Mouse (Mus musculus) thymus, postnatal 0 days (tissue): Measurements from ENCODE around the gene Serinc5. TPM values are rescaled to one million over a fixed set of nuclear protein-coding genes. Genes with fewer than 3 reads are reported as not detected.
"Not testable (repeated sequence)": the region's sequence is repeated elsewhere in the genome, so short reads cannot be mapped to it uniquely, and the experiment has no call there.

Experiments
- DNase-seq: peaks from one replicate; pipeline ENCODE4 v3.0.0-alpha.2; 2015; ENCODE audit warnings: low spot score
- polyA plus RNA-seq: library from polyadenylated mRNA; unstranded; fragments of >200 nt; fragmentation: Nextera tagmentation; extraction: Ambion mirVana; gene quantifications from 2 replicates; pipeline ENCODE4 v1.2.1, GENCODE M21; 2015

Gene Serinc5
- polyA plus RNA-seq, 1 experiment from 2014 or later = 32.2 TPM

DNA sequence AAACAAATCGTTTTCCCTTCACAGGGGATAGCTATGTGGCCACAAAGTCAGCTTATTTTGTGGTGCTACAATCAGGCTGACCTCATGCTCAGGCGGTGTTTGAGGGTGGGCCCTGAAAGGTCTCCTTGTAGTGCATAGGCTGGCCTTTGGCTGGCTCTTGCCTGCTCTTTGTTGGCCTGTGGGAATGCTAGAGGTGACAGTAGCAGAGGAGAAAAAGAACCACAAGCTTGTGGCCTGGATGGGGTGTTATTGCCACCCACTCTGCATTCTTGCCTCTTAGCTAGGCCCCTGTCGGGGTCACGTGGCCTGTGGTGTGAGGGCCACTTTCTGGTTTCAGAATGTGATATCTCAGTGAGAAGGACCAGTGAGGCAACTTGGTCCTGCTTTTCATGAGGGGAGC, 54.1 kb downstream of the Serinc5 start:
- DNase-seq = no peak

DNA sequence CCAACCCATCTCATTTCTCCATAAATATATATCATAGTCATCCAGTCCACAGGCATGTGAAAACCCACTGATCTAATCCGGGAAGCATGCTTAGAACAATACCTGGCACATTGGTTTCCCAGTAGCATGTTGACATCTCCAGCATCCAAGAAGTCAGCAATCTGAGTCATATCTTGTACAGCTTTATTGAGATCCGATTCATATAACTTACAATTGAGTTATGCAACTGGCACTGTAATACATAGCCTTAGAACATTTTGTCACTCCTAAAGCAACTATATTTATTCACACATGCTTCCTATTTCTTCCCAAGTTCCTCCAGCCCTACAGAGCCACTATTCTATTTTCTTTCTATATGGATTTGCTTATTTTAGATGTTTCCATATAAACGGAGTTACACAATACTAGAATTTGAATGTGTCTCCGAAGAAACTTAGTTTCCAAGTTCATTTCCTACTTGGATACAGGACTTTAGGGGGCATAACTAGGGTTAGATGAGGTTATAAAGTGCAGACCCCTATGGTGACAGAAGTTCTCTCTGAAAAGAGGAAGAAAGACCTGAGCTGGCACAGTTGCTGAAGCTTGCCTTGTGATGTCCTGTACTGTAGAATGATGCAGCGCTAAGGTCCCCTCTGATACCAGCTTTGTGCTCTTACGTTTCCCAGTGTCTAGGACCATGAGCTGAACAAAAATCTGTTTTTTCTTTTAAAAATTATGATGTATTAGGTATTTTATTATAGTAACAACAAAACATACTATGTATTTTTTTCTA, 57.5 kb downstream of the Serinc5 start:
- DNase-seq = no peak

GRCm38 (mm10) chr13:92671727-92672126, 60.8 kb downstream of the Serinc5 start:
- peak; percentile 32 for DNase-seq

DNA sequence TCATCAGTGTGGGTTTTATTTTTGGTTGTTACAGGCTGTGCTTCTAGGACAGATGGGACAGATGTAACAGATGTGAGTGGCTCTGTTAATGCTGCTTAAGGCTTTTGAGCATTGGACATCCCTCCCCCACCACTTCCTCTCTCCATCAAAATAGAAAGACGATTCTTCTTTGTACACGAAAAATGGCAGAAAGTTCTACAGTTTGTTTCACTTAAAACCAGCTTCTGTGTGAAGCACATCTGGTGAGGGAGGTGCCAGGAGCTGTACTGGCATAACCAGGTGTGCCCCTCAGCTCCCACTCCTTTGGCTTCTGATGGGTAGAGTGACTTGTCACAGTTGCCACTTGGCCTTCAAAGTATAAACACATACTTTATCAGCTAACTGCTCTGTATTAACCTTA, 63.8 kb downstream of the Serinc5 start:
- peak; percentile 84 for DNase-seq

GRCm38 (mm10) chr13:92675308-92675707, 64.4 kb downstream of the Serinc5 start:
- no peak for DNase-seq

GRCm38 (mm10) chr13:92675897-92676584, 65.2 kb downstream of the Serinc5 start:
- peak; percentile 27 for DNase-seq

- DNase-seq = no peak
Observed at GRCm38 (mm10) chr13:92677656-92678055, 66.8 kb downstream of the Serinc5 start.

- no peak for DNase-seq
Observed at GRCm38 (mm10) chr13:92679661-92680060, 68.8 kb downstream of the Serinc5 start.

DNA sequence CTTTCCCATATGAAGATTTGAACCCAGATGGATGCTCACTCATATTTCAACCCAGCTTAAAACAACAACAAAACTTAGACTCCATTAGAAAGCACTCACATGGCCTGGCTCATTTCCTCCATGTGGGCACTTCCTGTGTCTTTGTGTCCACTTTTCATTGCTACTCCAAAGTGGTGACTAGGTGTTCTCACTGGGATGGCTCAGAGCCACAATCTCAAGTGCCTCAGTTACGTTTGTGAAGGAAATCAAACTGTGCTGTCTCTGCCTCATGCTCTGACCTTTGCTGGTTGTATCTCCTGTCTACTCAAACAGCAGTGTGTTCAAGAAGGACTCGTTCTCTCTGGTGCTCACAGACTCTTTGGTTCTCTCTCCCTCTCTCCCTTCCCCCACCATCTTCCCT, 70.7 kb downstream of the Serinc5 start:
- DNase-seq = no peak

DNA sequence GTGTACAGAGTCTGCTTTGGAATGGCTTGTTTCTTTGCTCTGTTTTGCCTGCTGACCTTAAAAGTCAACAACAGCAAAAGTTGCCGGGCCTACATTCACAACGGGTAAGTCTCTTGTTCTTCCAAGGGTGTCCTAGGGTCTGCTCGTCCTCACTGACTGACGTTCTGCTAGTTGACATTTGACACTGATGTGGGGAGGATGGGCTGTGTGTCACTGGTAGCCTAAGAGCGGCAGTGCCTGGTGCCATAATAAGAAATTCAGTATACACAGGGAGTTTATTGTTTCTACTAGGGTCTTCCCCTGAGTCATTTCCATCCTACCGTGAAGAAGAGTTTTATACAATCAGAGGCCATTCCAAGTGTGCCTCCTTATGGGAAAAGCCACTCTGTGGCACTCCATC, 71.9 kb downstream of the Serinc5 start:
- DNase-seq = no peak

GRCm38 (mm10) chr13:92683464-92683863, 72.6 kb downstream of the Serinc5 start:
- DNase-seq = no peak

- no peak for DNase-seq
Observed at GRCm38 (mm10) chr13:92684310-92684709, 73.4 kb downstream of the Serinc5 start.

GRCm38 (mm10) chr13:92685273-92685672, 74.4 kb downstream of the Serinc5 start:
- no peak for DNase-seq

GRCm38 (mm10) chr13:92687151-92687550, 76.3 kb downstream of the Serinc5 start:
- DNase-seq = not testable (repeated sequence)

DNA sequence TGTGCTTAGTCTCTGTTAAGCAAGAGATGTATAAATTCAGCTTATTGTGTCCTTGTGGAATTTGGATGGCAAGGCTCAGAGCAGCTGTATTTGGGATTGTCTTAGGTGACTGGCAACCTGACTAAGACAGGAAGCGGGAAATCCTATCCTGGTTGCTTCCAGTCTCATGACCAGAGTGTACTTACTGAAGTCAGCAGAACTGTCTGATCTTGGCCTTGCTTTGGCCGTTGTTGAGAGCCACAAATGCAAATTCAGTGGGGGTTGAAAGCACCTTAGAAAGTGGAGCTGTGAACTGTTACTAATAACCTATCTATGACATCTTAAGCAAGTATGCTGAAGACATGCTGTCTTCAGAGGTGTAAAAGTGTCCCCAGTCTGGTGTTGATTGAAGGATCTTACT, 78.2 kb downstream of the Serinc5 start:
- DNase-seq = no peak

GRCm38 (mm10) chr13:92693866-92694550, 83.1 kb downstream of the Serinc5 start:
- no peak for DNase-seq

DNA sequence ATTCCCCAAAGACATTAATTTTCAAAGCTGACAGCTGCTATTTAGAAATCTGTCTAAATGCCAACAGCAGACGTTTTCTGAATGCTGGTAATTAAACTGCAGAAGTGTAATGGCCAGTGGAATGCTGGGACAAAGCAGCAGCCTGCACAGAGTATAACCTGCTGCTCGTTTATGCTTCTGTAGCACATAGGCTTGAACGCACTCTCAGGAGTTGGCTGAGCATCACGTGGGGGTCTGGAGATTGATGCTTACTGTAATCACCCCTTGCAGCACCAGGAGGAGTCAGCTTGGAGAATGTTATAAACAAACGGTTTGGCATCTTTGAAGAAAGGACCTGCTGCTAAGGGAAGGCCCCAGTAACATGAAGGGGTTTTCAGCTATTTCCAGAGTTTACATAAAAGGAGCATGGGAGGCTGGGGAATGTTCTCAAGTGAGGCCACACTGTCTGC, 85.6 kb downstream of the Serinc5 start:
- no peak for DNase-seq

GRCm38 (mm10) chr13:92697141-92697540, 86.2 kb downstream of the Serinc5 start:
- no peak for DNase-seq

DNA sequence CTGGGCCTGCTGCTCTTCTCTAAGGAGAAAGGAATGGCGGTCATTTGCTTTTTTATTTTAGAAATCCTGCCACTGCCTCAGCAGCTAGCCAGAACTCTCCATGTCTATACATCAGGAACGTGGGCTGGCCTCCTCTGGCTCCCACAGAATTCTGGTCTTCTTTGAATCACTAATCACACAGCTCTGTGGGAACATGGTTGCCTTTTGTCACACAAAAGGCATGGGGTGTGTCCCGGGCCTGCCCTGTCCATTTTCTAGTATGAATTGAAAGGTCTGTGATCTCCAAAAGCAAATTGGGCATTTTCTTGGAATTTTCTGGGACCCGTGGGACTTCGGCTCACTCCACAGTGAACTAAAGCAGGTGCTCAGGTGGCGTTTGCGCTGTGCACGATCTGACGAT, 87.9 kb downstream of the Serinc5 start:
- DNase-seq = no peak

- no peak for DNase-seq
Observed at GRCm38 (mm10) chr13:92699395-92699794, 88.5 kb downstream of the Serinc5 start.

DNA sequence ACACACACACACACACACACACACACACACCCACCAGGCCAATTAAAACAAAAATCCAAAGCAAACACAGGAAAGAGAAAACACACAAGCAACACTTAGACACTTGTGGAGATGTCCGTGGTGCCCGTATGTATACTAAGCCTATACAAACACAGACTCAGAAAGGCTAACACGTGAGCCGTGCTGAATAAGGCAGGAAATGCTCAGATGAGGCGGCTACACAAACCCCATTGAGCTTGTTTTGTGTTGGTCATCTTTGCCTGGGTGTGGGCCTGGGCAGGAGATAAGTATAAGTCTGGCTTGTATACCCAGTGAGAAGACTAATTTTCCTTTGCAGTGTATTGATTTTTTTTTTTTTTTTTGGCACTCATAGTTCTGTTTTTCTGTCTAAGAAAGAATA, 91.1 kb downstream of the Serinc5 start:
- no peak for DNase-seq
